26 mouse cellular contexts compared by ENCODE assay signal in the genomic region with DNA sequence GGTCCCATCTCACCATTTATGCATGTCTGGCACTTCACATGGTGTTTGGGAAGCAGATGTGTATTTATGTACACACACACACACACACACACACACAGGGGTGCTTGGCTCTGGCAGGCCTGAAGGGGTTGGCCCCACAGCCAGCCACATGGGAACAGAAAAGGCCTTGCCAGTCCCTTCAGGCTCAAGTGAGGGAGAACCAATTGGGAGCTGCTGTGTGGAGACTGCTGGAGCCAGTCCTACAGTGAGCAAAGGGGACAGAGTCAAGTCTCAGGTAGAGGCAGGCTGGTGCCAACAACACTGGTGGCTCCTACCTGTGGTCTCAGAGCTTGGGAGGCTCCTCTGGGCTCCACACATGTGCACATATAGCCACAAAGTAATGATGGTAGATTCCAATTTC. TPM values are rescaled to one million over a fixed set of nuclear protein-coding genes. Genes with fewer than 3 reads are reported as not detected.
DNase-seq lines count a peak whose midpoint lies in the region; ATAC-seq and TF ChIP-seq lines count a peak whose summit lies in the region.
"Had no signal": no experiment of that assay in that cellular context is flagged by ENCODE, and none has a peak within 500 bp of the region (broad histone marks: within the 10 kb centered on the region; RNA-seq: fewer than 3 reads in every experiment).

No protein-coding gene starts in this region.

- H3K9me3 ChIP-seq in ES-E14 (ENCODE audit: control insufficient read depth, insufficient read depth, low read depth, low read length) = no peaks in the 10 kb centered on the region
- H3K9me3 ChIP-seq in neural tube, embryonic 15.5 days (replicated peaks) = no peaks in the 10 kb centered on the region
- H3K9me3 ChIP-seq: embryonic facial prominence, embryonic 13.5 days; embryonic facial prominence, embryonic 15.5 days; forebrain, embryonic 10.5 days; forebrain, embryonic 12.5 days had no signal

- in situ Hi-C loops in ES-E14 (cut with MboI; ENCODE audit: low sequenced_read_pairs in 2 of 2, unreplicated experiment in 2 of 2) = no loop called here

- TF ChIP-seq CTCF in gastrocnemius, adult 2 months (IDR thresholded peaks at IDR 0.05) = no peak

- no peak overlapping the region for H3K4me2 ChIP-seq in neural tube, embryonic 15.5 days
- H3K4me2 ChIP-seq: embryonic facial prominence, embryonic 13.5 days; embryonic facial prominence, embryonic 15.5 days; forebrain, embryonic 12.5 days had no signal

- ATAC-seq in neural tube, embryonic 15.5 days (ENCODE audit: low FRiP score) = no peak
- ATAC-seq: activated CD4-positive, CD25-positive, alpha-beta regulatory T cell, adult 4 months; CD4-positive, CD25-positive, alpha-beta regulatory T cell, adult 4 months; forebrain, embryonic 14.5 days; forebrain, embryonic 16.5 days; Patski had no signal

- H3K36me3 ChIP-seq in ES-E14 (ENCODE audit: control insufficient read depth, insufficient read depth, low read length, poor library complexity, severe bottlenecking) = peaks cover 4% of the 10 kb centered on the region; the same call in 1 of the 2 replicates
- peaks cover 24% of the 10 kb centered on the region for H3K36me3 ChIP-seq in neural tube, embryonic 15.5 days

- H3K4me1 ChIP-seq in ES-E14 (ENCODE audit: control insufficient read depth in 2 of 2, insufficient read depth in 2 of 2, low read length in 2 of 2, poor library complexity in 1 of 2) = peaks cover 0 to 10% of the 10 kb centered on the region in 2 experiments; a peak in 2 of 4 replicates
- peaks cover 4% of the 10 kb centered on the region; the same call in 1 of the 2 replicates for H3K4me1 ChIP-seq in brown adipose tissue, adult 24 weeks (ENCODE audit: control insufficient read depth, insufficient read depth, insufficient read length, low read length)
- H3K4me1 ChIP-seq in neural tube, embryonic 15.5 days = 0 out of 2 replicates have a peak, but pooled peaks cover 7% of the 10 kb centered on the region

- H3K27ac ChIP-seq in gastrocnemius, adult 2 months = no peak overlapping the region
- H3K27ac ChIP-seq in ES-E14 (ENCODE audit: insufficient read depth, low read depth, low read length, poor library complexity, severe bottlenecking) = no peak overlapping the region
- H3K27ac ChIP-seq in brown adipose tissue, adult 24 weeks (replicated peaks; ENCODE audit: low read depth, low read length) = peak overlapping the region; percentile 38
- no peak overlapping the region for H3K27ac ChIP-seq in neural tube, embryonic 15.5 days (replicated peaks)
- H3K27ac ChIP-seq: embryonic facial prominence, embryonic 13.5 days; embryonic facial prominence, embryonic 15.5 days; forebrain, embryonic 10.5 days; forebrain, embryonic 12.5 days had no signal

- intact Hi-C loops in gastrocnemius, adult 2 months (cut with DNase I) = no loop called here

- DNase-seq in adrenal gland, postnatal 10 days = peak; percentile 52
- no peak for DNase-seq in adrenal gland, postnatal 25 days
- peak; percentile 6 for DNase-seq in gastrocnemius, adult 2 months
- no peak for DNase-seq in gastrocnemius, postnatal 25 days
- no peak for DNase-seq in ES-E14 (ENCODE audit: low read depth, low spot score)
- DNase-seq in cerebellum, adult 9-11 months = no peak
- DNase-seq: adrenal gland, adult 8-10 months; B cell, adult 2 months; cerebellum, adult 11 months; cerebellum, adult 18-20 months; cerebellum, adult 8-10 months; cerebellum, postnatal 10 days; cerebellum, postnatal 25 days had no signal

- H3K27me3 ChIP-seq in neural tube, embryonic 15.5 days (replicated peaks) = no peaks in the 10 kb centered on the region
- H3K27me3 ChIP-seq: CH12.LX; embryonic facial prominence, embryonic 13.5 days; embryonic facial prominence, embryonic 15.5 days; forebrain, embryonic 12.5 days; Patski had no signal

- 0 out of 2 replicates have a peak overlapping the region, but pooled peaks have one; percentile 15 for H3K9ac ChIP-seq in ES-E14 (ENCODE audit: insufficient read depth, low read depth, low read length, poor library complexity, severe bottlenecking)
- no peak overlapping the region for H3K9ac ChIP-seq in neural tube, embryonic 15.5 days (replicated peaks)
- H3K9ac ChIP-seq: embryonic facial prominence, embryonic 13.5 days; embryonic facial prominence, embryonic 15.5 days; forebrain, embryonic 12.5 days had no signal

- no peak overlapping the region for H3K4me3 ChIP-seq in gastrocnemius, adult 2 months
- H3K4me3 ChIP-seq in ES-E14 (ENCODE audit: insufficient read depth in 1 of 2, low read depth in 1 of 2, low read length in 2 of 2, poor library complexity in 1 of 2, severe bottlenecking in 1 of 2) = no peak overlapping the region
- no peak overlapping the region for H3K4me3 ChIP-seq in brown adipose tissue, adult 24 weeks (ENCODE audit: insufficient read depth, low read depth, low read length)
- H3K4me3 ChIP-seq in neural tube, embryonic 15.5 days (replicated peaks) = no peak overlapping the region
- H3K4me3 ChIP-seq: embryonic facial prominence, embryonic 13.5 days; embryonic facial prominence, embryonic 15.5 days; erythroblast, embryonic 14.5 days; forebrain, embryonic 10.5 days; forebrain, embryonic 12.5 days had no signal

TF ChIP-seq in ES-E14, 5 proteins besides CTCF, POLR2A, EP300 and RAD21:
- no peak for TF ChIP-seq ZNF384 (IDR thresholded peaks at IDR 0.05; ENCODE audit: low read depth, low read length)
- no peak for TF ChIP-seq CHD2 (IDR thresholded peaks at IDR 0.05; ENCODE audit: low read depth, low read length)
- TF ChIP-seq HCFC1 (IDR thresholded peaks at IDR 0.05; ENCODE audit: borderline replicate concordance, insufficient read depth, low read length) = no peak
- TF ChIP-seq MAFK (IDR thresholded peaks at IDR 0.05; ENCODE audit: insufficient read depth, low read depth, low read length) = no peak
- no peak for TF ChIP-seq ZC3H11A (IDR thresholded peaks at IDR 0.05; ENCODE audit: borderline replicate concordance, low read depth, low read length)
TF ChIP-seq in ES-E14: peak in this region for 0.

RNA-seq across cellular contexts. Expression of a gene that starts 9.0 kb away (rescaled TPM):
- 10 to 100 TPM; 20.1 to 24.4 TPM for total RNA-seq in adrenal gland, postnatal 10 days (2021)
- total RNA-seq in adrenal gland, postnatal 25 days (2021) = 18.5 and 26.6 TPM in 2 replicates
- 1 to 10 TPM; 4.4 to 5.0 TPM for total RNA-seq in gastrocnemius, adult 2 months (2021)
- 1 to 10 TPM; 3.3 to 3.4 TPM for total RNA-seq in gastrocnemius, postnatal 25 days (2021)
- 22.6 and 35.2 TPM in 2 replicates for total RNA-seq in ES-E14 (2012; rRNA removed)
- polyA plus RNA-seq in brown adipose tissue, adult 24 weeks (2012; ENCODE audit: insufficient read depth, insufficient read length, missing spikeins) = 6.2 and 6.6 TPM in 2 replicates
- polyA plus RNA-seq in neural tube, embryonic 15.5 days (2015; fragmentation: Nextera tagmentation; extraction: Ambion mirVana) = 63.0 and 72.9 TPM in 2 replicates

RNA-seq across cellular contexts. Expression of a gene that starts 17.5 kb away (rescaled TPM):
- 100 to 1,000 TPM; 216 to 221 TPM for total RNA-seq in adrenal gland, postnatal 10 days (2021)
- total RNA-seq in adrenal gland, postnatal 25 days (2021) = 244 and 253 TPM in 2 replicates
- 100 to 1,000 TPM in 1 of 2 experiments, 10 to 100 TPM in 1; 93.8 to 110 TPM for total RNA-seq in gastrocnemius, adult 2 months (2021)
- 10 to 100 TPM; 75.4 to 85.1 TPM for total RNA-seq in gastrocnemius, postnatal 25 days (2021)
- 695 and 901 TPM in 2 replicates for total RNA-seq in ES-E14 (2012; rRNA removed)
- polyA plus RNA-seq in brown adipose tissue, adult 24 weeks (2012; ENCODE audit: insufficient read depth, insufficient read length, missing spikeins) = 131 and 139 TPM in 2 replicates
- 285 and 330 TPM in 2 replicates for polyA plus RNA-seq in neural tube, embryonic 15.5 days (2015; fragmentation: Nextera tagmentation; extraction: Ambion mirVana)

RNA-seq across cellular contexts. Expression of a gene that starts 37.8 kb away (rescaled TPM):
- total RNA-seq in adrenal gland, postnatal 10 days (2021) = 10 to 100 TPM in 1 of 2 experiments, 1 to 10 TPM in 1; 6.3 to 10.1 TPM
- total RNA-seq in adrenal gland, postnatal 25 days (2021) = 7.6 and 8.6 TPM in 2 replicates
- total RNA-seq in gastrocnemius, adult 2 months (2021) = 1 to 10 TPM; 3.6 to 4.1 TPM
- 1 to 10 TPM; 3.8 to 5.4 TPM for total RNA-seq in gastrocnemius, postnatal 25 days (2021)
- total RNA-seq in ES-E14 (2012; rRNA removed) = 19.1 and 24.3 TPM in 2 replicates
- 1.3 and 4.2 TPM in 2 replicates for polyA plus RNA-seq in brown adipose tissue, adult 24 weeks (2012; ENCODE audit: insufficient read depth, insufficient read length, missing spikeins)
- 2.0 and 3.1 TPM in 2 replicates for polyA plus RNA-seq in neural tube, embryonic 15.5 days (2015; fragmentation: Nextera tagmentation; extraction: Ambion mirVana)

RNA-seq across cellular contexts. Expression of a gene that starts 53.8 kb away (rescaled TPM):
- 10 to 100 TPM; 14.9 to 19.0 TPM for total RNA-seq in adrenal gland, postnatal 10 days (2021)
- total RNA-seq in adrenal gland, postnatal 25 days (2021) = 26.0 and 27.4 TPM in 2 replicates
- 1 to 10 TPM; 2.0 to 3.5 TPM for total RNA-seq in gastrocnemius, adult 2 months (2021)
- 1 to 10 TPM; 2.4 to 3.1 TPM for total RNA-seq in gastrocnemius, postnatal 25 days (2021)
- 133 and 202 TPM in 2 replicates for total RNA-seq in ES-E14 (2012; rRNA removed)
- 3.8 and 5.7 TPM in 2 replicates for polyA plus RNA-seq in brown adipose tissue, adult 24 weeks (2012; ENCODE audit: insufficient read depth, insufficient read length, missing spikeins)
- polyA plus RNA-seq in neural tube, embryonic 15.5 days (2015; fragmentation: Nextera tagmentation; extraction: Ambion mirVana) = 31.6 and 33.6 TPM in 2 replicates

Comparison
In these comparisons a context has a peak if more than half of its experiments do, and no peak if none do; other contexts are left out.
1. DNase-seq: peak in adrenal gland, postnatal 10 days (single experiment) and gastrocnemius, adult 2 months (single experiment); none in adrenal gland, postnatal 25 days (single experiment), gastrocnemius, postnatal 25 days (single experiment), ES-E14 (single experiment) and cerebellum, adult 9-11 months (single experiment).